9 mouse cellular contexts compared by ENCODE assay signal in genomic region chr19:32304008-32304873, GRCm38 (mm10).
DNase-seq lines count a peak whose midpoint lies in the region; ATAC-seq lines count a peak whose summit lies in the region.
"Had no signal": no experiment of that assay in that cellular context is flagged by ENCODE, and none has a peak within 500 bp of the region (broad histone marks: within the 10 kb centered on the region; RNA-seq: fewer than 3 reads in every experiment).

No protein-coding gene starts in this region.

- H3K4me2 ChIP-seq in forebrain, embryonic 12.5 days, result no peak overlapping the region
- no peak overlapping the region; the same call in 1 of the 2 replicates for H3K4me2 ChIP-seq in heart, embryonic 12.5 days

- H3K4me3 ChIP-seq in forebrain, embryonic 10.5 days, result no peak overlapping the region
- H3K4me3 ChIP-seq in forebrain, embryonic 12.5 days (replicated peaks), result no peak overlapping the region
- H3K4me3 ChIP-seq in heart, embryonic 12.5 days, result no peak overlapping the region
- H3K4me3 ChIP-seq in megakaryocyte, embryonic 14.5 days (replicated peaks), result peak overlapping the region; percentile 81
- H3K4me3 ChIP-seq: erythroblast, embryonic 14.5 days had no signal

- H3K36me3 ChIP-seq in forebrain, embryonic 10.5 days (replicated peaks), result no peaks in the 10 kb centered on the region
- H3K36me3 ChIP-seq in forebrain, embryonic 12.5 days (replicated peaks), result no peaks in the 10 kb centered on the region
- 0 out of 2 replicates have a peak, but pooled peaks cover 2% of the 10 kb centered on the region for H3K36me3 ChIP-seq in heart, embryonic 12.5 days
- H3K36me3 ChIP-seq in megakaryocyte, embryonic 14.5 days (replicated peaks; ENCODE audit: low read length), result peaks cover 19% of the 10 kb centered on the region

- H3K27me3 ChIP-seq in forebrain, embryonic 10.5 days (ENCODE audit: poor library complexity, severe bottlenecking), result no peaks in the 10 kb centered on the region
- no peaks in the 10 kb centered on the region for H3K27me3 ChIP-seq in forebrain, embryonic 12.5 days
- no peaks in the 10 kb centered on the region for H3K27me3 ChIP-seq in heart, embryonic 12.5 days (replicated peaks)
- no peaks in the 10 kb centered on the region for H3K27me3 ChIP-seq in megakaryocyte, embryonic 14.5 days (replicated peaks)

- no peak for DNase-seq in forebrain, embryonic 10.5 days (ENCODE audit: extremely low spot score, low spot score)
- peak; percentile 80 for DNase-seq in adrenal gland, postnatal 14 days
- DNase-seq in kidney, postnatal 14 days, result peak; percentile 89
- DNase-seq in frontal cortex, postnatal 36 days (ENCODE audit: low spot score in 2 of 2), result no peak
- no peak for DNase-seq in left cerebral cortex, adult 11 months (ENCODE audit: low spot score)

- no peak overlapping the region for H3K9ac ChIP-seq in forebrain, embryonic 12.5 days
- H3K9ac ChIP-seq in heart, embryonic 12.5 days, result peak overlapping the region; percentile 29; the same call in 1 of the 2 replicates

- H3K27ac ChIP-seq in forebrain, embryonic 10.5 days, result 0 out of 2 replicates have a peak overlapping the region, but pooled peaks have one; percentile 35
- H3K27ac ChIP-seq in forebrain, embryonic 12.5 days, result no peak overlapping the region
- peak overlapping the region; percentile 68 for H3K27ac ChIP-seq in heart, embryonic 12.5 days (ENCODE audit: poor library complexity, severe bottlenecking)

- WGBS in forebrain, embryonic 10.5 days, result 83% methylated on average over 9 of the region's 9 CpGs
- WGBS in forebrain, embryonic 12.5 days, result 80% methylated on average over 9 of the region's 9 CpGs
- WGBS in heart, embryonic 12.5 days, result 54% methylated on average over 9 of the region's 9 CpGs

- no peaks in the 10 kb centered on the region for H3K9me3 ChIP-seq in forebrain, embryonic 10.5 days
- no peaks in the 10 kb centered on the region for H3K9me3 ChIP-seq in forebrain, embryonic 12.5 days
- H3K9me3 ChIP-seq in heart, embryonic 12.5 days (replicated peaks), result no peaks in the 10 kb centered on the region
- no peaks in the 10 kb centered on the region for H3K9me3 ChIP-seq in megakaryocyte, embryonic 14.5 days

- peaks cover 16% of the 10 kb centered on the region for H3K4me1 ChIP-seq in forebrain, embryonic 10.5 days
- peaks cover 8% of the 10 kb centered on the region for H3K4me1 ChIP-seq in forebrain, embryonic 12.5 days
- H3K4me1 ChIP-seq in heart, embryonic 12.5 days (replicated peaks), result peaks cover 24% of the 10 kb centered on the region
- H3K4me1 ChIP-seq in megakaryocyte, embryonic 14.5 days, result peaks cover 90% of the 10 kb centered on the region

- ATAC-seq in forebrain, embryonic 12.5 days (ENCODE audit: low FRiP score), result no peak
- ATAC-seq in heart, embryonic 12.5 days (ENCODE audit: insufficient number of reproducible peaks, low FRiP score), result peak; percentile 81

Comparison
In these comparisons a context has a peak if more than half of its experiments do, and no peak if none do; other contexts are left out.
1. DNase-seq: peak in adrenal gland, postnatal 14 days (single experiment) and kidney, postnatal 14 days (single experiment); none in forebrain, embryonic 10.5 days (single experiment), frontal cortex, postnatal 36 days (0 of 2) and left cerebral cortex, adult 11 months (single experiment).